Mouse (Mus musculus) 3134 (cell line): ENCODE results near the gene Ubqln4.
"Not testable (repeated sequence)": the region's sequence is repeated elsewhere in the genome, so short reads cannot be mapped to it uniquely, and the experiment has no call there.

ENCODE experiments used
- DNase-seq: peaks from one replicate; pipeline ENCODE4 v3.0.0-alpha.2; 2011; ENCODE audit warnings: low spot score; ENCODE audit not compliant: insufficient read length; ENCODE audit errors: extremely low read depth

Ubqln4 gene

GRCm38 (mm10) chr3:88592942-88593576 is 39.5 kb downstream of the Ubqln4 start:
- DNase-seq, result no peak

GRCm38 (mm10) chr3:88593893-88594580 is 40.5 kb downstream of the Ubqln4 start:
- peak; percentile 74 for DNase-seq

- DNase-seq, result not testable (repeated sequence)
Measured at GRCm38 (mm10) chr3:88596547-88596946, 43.0 kb downstream of the Ubqln4 start.

- DNase-seq, result no peak
Measured at GRCm38 (mm10) chr3:88602466-88602865, 48.9 kb downstream of the Ubqln4 start.

GRCm38 (mm10) chr3:88603714-88604161 is 50.2 kb downstream of the Ubqln4 start:
- DNase-seq, result peak; percentile 45

- DNase-seq, result no peak
Measured at GRCm38 (mm10) chr3:88604863-88605262, 51.3 kb downstream of the Ubqln4 start.

GRCm38 (mm10) chr3:88605666-88606065 is 52.1 kb downstream of the Ubqln4 start, which contains the start of gene Arhgef2:
Gene Arhgef2 (plus strand): TSS chr3:88605966.
- DNase-seq, result not testable (repeated sequence)

- DNase-seq, result peak; percentile 63
Measured at GRCm38 (mm10) chr3:88607065-88607757, 53.7 kb downstream of the Ubqln4 start.

- no peak for DNase-seq
Measured at GRCm38 (mm10) chr3:88607758-88608138, 54.2 kb downstream of the Ubqln4 start.

GRCm38 (mm10) chr3:88609066-88609465 is 55.5 kb downstream of the Ubqln4 start:
- no peak for DNase-seq

- no peak for DNase-seq
Measured at GRCm38 (mm10) chr3:88614418-88614817, 60.9 kb downstream of the Ubqln4 start.

- no peak for DNase-seq
Measured at GRCm38 (mm10) chr3:88615117-88615516, 61.6 kb downstream of the Ubqln4 start.

- peak; percentile 70 for DNase-seq
Measured at GRCm38 (mm10) chr3:88615902-88616391, 62.4 kb downstream of the Ubqln4 start.

- no peak for DNase-seq
Measured at GRCm38 (mm10) chr3:88616951-88617500, 63.5 kb downstream of the Ubqln4 start.

- DNase-seq, result no peak
Measured at GRCm38 (mm10) chr3:88618074-88618871, 64.7 kb downstream of the Ubqln4 start.
